Mouse (Mus musculus): ENCODE data around the gene Nme2. TPM values are rescaled to one million over a fixed set of nuclear protein-coding genes. Genes with fewer than 3 reads are reported as not detected.
A peak's percentile ranks its signal among the peaks of the same experiment; 100 is the strongest.

Gene Nme2
- polyA plus RNA-seq, 1 experiment from 2014 or later = 157 TPM

DNA sequence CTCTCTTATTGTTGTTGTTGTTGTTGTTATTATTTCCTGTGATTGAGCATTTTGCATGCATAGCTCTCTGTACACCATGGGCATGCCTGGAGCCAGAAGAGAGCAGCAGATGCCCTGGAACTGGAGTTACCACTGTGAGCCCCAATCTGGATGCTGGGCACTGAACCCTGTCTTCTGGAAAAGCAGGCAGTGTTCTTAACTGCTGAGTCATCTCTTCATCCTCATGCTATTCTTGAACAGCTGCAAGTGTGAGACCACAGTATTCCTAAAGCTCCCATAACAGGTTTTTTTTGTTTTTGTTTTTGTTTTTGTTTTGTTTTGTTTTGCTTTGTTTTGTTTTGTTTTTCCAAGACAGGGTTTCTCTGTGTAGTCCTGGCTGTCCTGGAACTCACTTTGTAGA is 30.2 kb upstream of the Nme2 start:
- no peaks in the 10 kb centered on the region for H3K4me1 ChIP-seq
- no peaks in the 10 kb centered on the region for H3K27me3 ChIP-seq (replicated peaks; ENCODE audit: low read depth, poor library complexity, severe bottlenecking)
- no peak overlapping the region for H3K27ac ChIP-seq (replicated peaks)
- H3K9me3 ChIP-seq = no peaks in the 10 kb centered on the region
- H3K4me3 ChIP-seq = no peak overlapping the region
- DNase-seq (ENCODE audit: low spot score) = no peak
- no peaks in the 10 kb centered on the region for H3K36me3 ChIP-seq (replicated peaks)

DNA sequence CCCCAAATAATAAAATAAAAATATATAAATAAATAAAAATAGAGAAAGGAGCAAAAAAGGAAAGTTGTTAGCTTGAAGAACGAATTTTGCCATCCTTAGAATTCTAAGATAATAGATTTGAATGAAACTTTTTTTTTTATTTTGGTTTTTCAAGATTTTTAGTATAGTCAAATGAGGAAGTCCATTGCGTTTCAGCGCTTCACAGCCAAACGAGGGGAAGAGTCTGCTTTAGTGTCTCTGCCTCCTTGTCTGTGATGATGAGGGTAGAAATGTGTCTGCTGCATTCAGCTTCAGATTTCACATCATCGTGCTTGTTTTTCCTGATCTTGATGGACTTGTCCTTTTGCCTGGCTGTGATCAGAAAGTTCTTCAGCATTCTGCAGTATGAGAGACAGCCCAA is 29.2 kb upstream of the Nme2 start:
- no peaks in the 10 kb centered on the region for H3K36me3 ChIP-seq (replicated peaks)
- H3K4me1 ChIP-seq = no peaks in the 10 kb centered on the region
- WGBS = 87% methylated on average over 5 of the region's 5 CpGs
- H3K4me3 ChIP-seq = no peak overlapping the region
- no peak for DNase-seq (ENCODE audit: low spot score)
- no peaks in the 10 kb centered on the region for H3K27me3 ChIP-seq (replicated peaks; ENCODE audit: low read depth, poor library complexity, severe bottlenecking)
- H3K9me3 ChIP-seq = no peaks in the 10 kb centered on the region
- H3K27ac ChIP-seq (replicated peaks) = no peak overlapping the region

DNA sequence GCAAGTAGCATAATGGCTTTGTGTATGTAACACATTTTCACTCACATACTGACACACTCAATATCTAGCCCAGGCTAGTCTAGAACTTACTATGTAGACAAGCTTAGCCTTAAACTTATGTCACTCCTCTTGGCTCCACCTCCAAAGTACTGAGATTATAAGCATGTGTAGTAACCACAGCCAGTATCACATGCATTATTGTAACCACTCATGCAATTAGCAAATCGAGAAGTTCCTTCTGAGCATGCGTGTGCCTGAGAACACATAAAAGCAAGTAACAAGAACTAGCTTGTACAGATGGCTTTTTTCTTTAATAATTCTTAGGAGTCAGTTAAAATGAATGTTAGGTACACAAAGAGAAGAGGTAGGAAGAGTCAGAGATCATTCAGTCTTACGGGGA is 28.6 kb upstream of the Nme2 start:
- Histone ChIP-seq H3K9me3 (no peaks in the 10 kb centered on the region), H3K27ac (replicated peaks) (no peak overlapping the region), H3K27me3 (replicated peaks; ENCODE audit: low read depth, poor library complexity, severe bottlenecking) (no peaks in the 10 kb centered on the region), H3K4me3 (no peak overlapping the region), H3K4me1 (no peaks in the 10 kb centered on the region), H3K36me3 (replicated peaks) (no peaks in the 10 kb centered on the region)
- WGBS = 93% methylated on average over 3 of the region's 3 CpGs
- no peak for DNase-seq (ENCODE audit: low spot score)

DNA sequence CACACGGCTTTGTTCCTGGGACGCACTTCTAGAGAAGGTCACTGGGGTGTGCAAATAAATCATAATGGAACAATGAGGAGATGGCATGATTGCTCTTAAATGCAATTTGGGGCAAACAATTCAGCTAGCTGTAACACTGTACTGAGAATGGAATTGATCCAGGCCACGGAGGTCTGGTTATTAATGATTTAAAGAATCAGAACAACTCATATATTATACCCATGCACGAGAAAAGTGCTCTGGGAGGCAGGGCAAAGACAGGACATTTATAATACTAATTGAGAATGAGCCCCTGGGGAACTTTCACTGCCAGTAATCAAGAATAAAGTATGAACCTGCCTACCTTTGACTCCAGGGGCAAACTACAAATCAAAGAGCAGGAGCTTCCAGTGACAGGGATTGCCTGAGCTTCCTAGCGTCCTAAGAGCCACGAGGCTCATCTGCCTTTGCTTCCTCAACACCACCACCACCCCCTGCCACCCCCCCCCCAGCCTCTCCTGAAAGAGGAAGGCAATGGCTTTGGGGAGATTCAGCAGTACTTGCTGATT is 23.5 kb upstream of the Nme2 start:
- DNase-seq (ENCODE audit: low spot score) = no peak
- Histone ChIP-seq H3K4me3 (no peak overlapping the region), H3K4me1 (peaks cover 6% of the 10 kb centered on the region), H3K27ac (replicated peaks) (no peak overlapping the region), H3K36me3 (replicated peaks) (no peaks in the 10 kb centered on the region), H3K9me3 (no peaks in the 10 kb centered on the region), H3K27me3 (replicated peaks; ENCODE audit: low read depth, poor library complexity, severe bottlenecking) (no peaks in the 10 kb centered on the region)
- WGBS = 64% methylated on average over 6 of the region's 6 CpGs

DNA sequence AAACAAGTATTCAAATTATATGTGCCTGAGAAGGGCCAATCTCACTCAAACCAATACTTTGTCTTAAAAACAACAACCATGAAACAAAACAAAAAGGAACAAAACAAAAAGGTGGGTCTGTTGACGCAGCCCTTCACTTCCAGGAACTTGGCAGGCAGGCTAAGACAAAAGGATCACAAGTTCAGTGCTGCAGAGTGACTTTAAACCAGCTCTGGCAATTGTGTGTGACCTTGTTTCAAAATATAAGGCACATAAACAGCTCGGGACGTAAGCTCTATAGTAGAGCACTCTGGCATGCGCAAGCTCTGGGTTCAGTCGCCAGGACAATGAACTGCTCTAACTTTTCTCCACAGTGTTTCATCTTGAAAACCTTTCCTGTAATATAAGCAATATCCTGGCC is 16.9 kb upstream of the Nme2 start:
- Histone ChIP-seq H3K27me3 (replicated peaks; ENCODE audit: low read depth, poor library complexity, severe bottlenecking) (no peaks in the 10 kb centered on the region), H3K36me3 (replicated peaks) (no peaks in the 10 kb centered on the region), H3K4me3 (no peak overlapping the region), H3K4me1 (peaks cover 17% of the 10 kb centered on the region), H3K27ac (replicated peaks) (no peak overlapping the region), H3K9me3 (no peaks in the 10 kb centered on the region)
- DNase-seq (ENCODE audit: low spot score) = peak; percentile 2
- WGBS = 92% methylated on average over 5 of the region's 5 CpGs

DNA sequence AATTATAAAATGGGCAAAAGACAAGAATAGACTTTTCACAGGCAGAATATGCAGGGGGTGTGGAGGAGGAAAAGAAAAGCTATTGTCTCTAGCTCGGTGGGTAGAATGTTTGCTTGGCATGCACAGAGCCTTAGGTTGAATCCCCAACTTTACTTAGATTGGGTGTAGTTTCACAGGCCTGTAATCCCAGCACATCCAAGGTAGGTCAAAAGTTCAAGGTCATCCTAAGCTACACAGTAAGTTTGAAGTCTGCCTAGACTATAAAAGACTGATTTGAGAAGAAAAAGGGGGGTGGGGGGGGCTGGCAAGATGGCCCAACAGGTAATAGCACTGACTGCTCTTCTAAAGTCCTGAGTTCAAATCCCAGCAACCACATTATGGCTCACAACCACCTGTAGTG is 13.7 kb upstream of the Nme2 start:
- peaks cover 15% of the 10 kb centered on the region for H3K36me3 ChIP-seq (replicated peaks)
- H3K4me3 ChIP-seq = no peak overlapping the region
- H3K4me1 ChIP-seq = peaks cover 20% of the 10 kb centered on the region
- no peaks in the 10 kb centered on the region for H3K27me3 ChIP-seq (replicated peaks; ENCODE audit: low read depth, poor library complexity, severe bottlenecking)
- no peak overlapping the region for H3K27ac ChIP-seq (replicated peaks)
- DNase-seq (ENCODE audit: low spot score) = no peak
- 76% methylated on average over 1 of the region's 1 CpGs for WGBS
- no peaks in the 10 kb centered on the region for H3K9me3 ChIP-seq

DNA sequence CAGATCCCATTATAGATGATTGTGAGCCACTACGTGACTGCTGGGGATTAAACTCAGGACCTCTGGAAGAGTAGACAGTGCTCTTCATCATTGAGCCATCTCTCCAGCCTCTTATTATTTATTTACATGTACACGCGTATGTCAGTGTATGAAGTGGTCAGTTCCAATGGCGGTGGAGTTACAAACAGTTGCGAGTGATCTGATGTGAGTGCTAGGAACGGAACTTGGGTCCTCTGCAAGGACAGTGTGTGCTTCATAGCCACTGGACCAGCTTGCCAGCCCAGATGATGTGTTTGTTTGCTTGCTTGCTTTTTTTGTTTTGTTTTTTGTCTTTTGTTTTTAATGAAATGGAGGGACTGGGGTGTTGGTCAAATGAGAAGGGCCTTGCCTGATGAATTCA is 13.1 kb upstream of the Nme2 start:
- peaks cover 21% of the 10 kb centered on the region for H3K36me3 ChIP-seq (replicated peaks)
- no peak overlapping the region for H3K27ac ChIP-seq (replicated peaks)
- H3K9me3 ChIP-seq = no peaks in the 10 kb centered on the region
- WGBS = 93% methylated on average over 6 of the region's 6 CpGs
- DNase-seq (ENCODE audit: low spot score) = peak; percentile 6
- peak overlapping the region; percentile 86; the same call in 1 of the 2 replicates for H3K4me3 ChIP-seq
- H3K4me1 ChIP-seq = peaks cover 20% of the 10 kb centered on the region
- H3K27me3 ChIP-seq (replicated peaks; ENCODE audit: low read depth, poor library complexity, severe bottlenecking) = no peaks in the 10 kb centered on the region

DNA sequence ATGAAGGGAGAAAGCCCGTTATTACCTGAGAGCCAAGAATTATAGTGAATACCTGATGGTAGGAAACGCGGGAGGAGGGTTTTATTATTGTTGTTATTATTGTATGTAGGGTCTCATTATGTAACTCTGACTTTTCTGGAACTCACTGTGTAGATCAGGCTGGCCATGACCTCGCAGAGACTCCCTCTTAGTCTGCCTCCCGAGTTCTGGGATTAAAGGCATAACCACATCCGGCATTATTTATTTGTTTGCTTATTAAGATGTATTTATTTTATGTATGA is 12.7 kb upstream of the Nme2 start:
- Histone ChIP-seq H3K4me1 (peaks cover 20% of the 10 kb centered on the region), H3K27ac (replicated peaks) (peak overlapping the region; percentile 92), H3K27me3 (replicated peaks; ENCODE audit: low read depth, poor library complexity, severe bottlenecking) (no peaks in the 10 kb centered on the region), H3K36me3 (replicated peaks) (peaks cover 25% of the 10 kb centered on the region), H3K9me3 (no peaks in the 10 kb centered on the region), H3K4me3 (peak overlapping the region; percentile 86)
- WGBS = 52% methylated on average over 6 of the region's 6 CpGs
- DNase-seq (ENCODE audit: low spot score) = no peak

DNA sequence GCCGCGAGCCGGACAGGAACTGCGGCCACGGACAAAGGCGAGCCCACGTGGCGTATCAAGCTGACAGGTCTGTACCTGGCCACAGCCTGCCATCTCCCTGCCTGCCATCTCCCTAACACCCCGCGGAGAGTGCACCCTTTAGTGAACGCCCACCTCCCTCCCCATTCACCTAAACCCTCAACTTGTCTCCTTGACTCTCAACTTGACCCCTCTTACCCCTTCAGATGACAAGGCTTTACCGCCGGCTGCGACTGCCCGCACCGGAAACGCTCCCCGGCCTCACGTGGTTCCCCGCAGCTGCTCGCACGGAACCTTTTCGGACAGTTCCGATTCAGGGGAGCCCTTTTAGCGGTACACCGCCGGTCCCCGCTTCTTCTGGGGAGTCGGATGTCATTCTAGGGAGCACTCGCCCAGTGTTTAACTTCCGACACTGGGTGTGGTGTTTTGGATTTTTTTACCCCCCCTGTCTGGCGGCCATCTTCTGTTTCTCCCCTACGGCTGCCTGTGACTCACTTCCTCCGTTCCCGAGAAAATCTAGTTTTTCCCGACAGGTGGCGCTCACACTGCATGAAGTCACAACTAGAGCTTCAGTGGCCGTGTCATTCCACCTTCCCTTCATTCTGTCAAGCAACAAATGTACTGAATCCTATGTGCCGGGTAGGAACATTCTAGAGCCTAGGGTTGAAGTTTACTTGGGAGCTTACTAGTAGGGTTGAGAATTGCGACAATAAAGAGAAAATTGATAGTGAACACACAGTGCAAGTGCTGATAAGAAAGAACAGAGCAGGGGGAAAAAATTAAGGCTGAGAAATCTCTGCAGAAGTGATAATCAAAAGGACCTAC is 12.2 kb upstream of the Nme2 start, which contains the start of the genes Gm20390 and Nme1:
Gm20390 (minus strand) TSS at position 289 of the 843 bp plus-strand sequence.
Nme1 (minus strand) TSS at position 517 of the 843 bp plus-strand sequence.
- Histone ChIP-seq H3K27me3 (replicated peaks; ENCODE audit: low read depth, poor library complexity, severe bottlenecking) (no peaks in the 10 kb centered on the region), H3K9me3 (no peaks in the 10 kb centered on the region), H3K27ac (replicated peaks) (peak within 1 kb of the TSS; percentile 92), H3K36me3 (replicated peaks) (peaks cover 31% of the 10 kb centered on the region), H3K4me1 (peaks cover 20% of the 10 kb centered on the region), H3K4me3 (peak within 1 kb of the TSS; percentile 86)
- under 1% methylated on average over 40 of the region's 40 CpGs for WGBS
- peak; percentile 97 for DNase-seq (ENCODE audit: low spot score)

DNA sequence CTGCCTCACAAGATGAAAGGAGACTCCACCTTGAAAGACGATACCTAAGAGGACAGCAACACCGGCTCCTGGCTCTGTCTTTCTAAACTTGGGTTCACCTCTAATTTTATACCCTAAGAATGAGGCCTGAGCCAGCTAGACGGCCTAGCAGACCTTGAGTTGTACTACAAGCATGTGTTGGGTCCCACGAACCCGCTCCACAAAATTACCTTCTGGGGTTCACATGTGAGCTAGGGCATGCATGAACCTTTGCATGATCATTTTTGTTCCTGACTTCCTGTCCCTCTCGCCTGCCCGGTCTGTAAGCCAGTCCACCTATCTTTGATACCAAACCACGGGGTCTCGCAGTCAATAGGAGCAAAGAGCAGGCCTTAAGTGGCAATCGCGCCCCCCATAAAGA is 11.3 kb upstream of the Nme2 start:
- WGBS = 4% methylated on average over 11 of the region's 11 CpGs
- Histone ChIP-seq H3K27me3 (replicated peaks; ENCODE audit: low read depth, poor library complexity, severe bottlenecking) (no peaks in the 10 kb centered on the region), H3K4me1 (peaks cover 20% of the 10 kb centered on the region), H3K27ac (replicated peaks) (peak overlapping the region; percentile 92), H3K9me3 (no peaks in the 10 kb centered on the region), H3K4me3 (peak overlapping the region; percentile 86), H3K36me3 (replicated peaks) (peaks cover 39% of the 10 kb centered on the region)
- DNase-seq (ENCODE audit: low spot score) = peak; percentile 43

DNA sequence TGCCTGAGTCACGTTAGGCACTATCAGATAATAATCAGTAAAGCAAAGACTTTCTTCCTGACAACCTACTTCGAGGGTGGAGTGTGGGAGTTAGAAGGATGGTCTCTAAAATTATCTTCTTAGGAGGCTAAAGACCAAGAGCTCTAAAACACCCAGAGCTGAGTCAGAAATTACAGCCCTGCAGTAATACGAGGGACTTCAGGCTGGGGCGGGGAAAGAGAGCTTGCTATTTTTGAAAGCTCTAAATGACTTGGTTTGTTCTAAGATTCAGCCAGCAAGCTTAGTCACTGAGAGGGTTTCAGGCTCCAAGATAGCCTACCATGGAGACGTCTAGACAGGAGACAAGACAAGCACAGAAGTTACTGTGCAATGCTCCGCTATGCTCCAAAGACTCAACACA is 9.3 kb upstream of the Nme2 start:
- Histone ChIP-seq H3K9me3 (no peaks in the 10 kb centered on the region), H3K36me3 (replicated peaks) (peaks cover 59% of the 10 kb centered on the region), H3K4me3 (no peak overlapping the region), H3K4me1 (peaks cover 20% of the 10 kb centered on the region), H3K27me3 (replicated peaks; ENCODE audit: low read depth, poor library complexity, severe bottlenecking) (no peaks in the 10 kb centered on the region), H3K27ac (replicated peaks) (no peak overlapping the region)
- DNase-seq (ENCODE audit: low spot score) = no peak
- WGBS = 92% methylated on average over 6 of the region's 6 CpGs

DNA sequence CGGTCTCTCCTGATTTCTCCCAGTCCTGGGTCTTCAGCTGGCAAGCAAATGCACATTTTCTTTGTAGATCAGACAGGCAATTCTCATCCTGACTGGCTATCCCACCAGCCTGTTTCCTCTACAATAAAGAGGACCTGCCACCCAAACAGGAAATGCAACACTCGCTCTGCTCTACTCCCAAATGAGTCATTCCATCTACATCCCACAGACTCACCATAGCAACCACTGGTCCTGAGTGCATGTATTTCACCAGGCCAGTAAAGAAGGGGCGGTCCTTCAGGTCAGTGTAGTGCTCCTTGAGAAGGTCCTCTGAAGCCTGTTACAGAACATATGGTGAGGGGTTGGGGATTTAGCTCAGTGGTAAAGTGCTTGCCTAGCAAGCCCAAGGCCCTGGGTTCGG is 7.0 kb upstream of the Nme2 start:
- WGBS = 90% methylated on average over 4 of the region's 4 CpGs
- no peak overlapping the region for H3K27ac ChIP-seq (replicated peaks)
- H3K4me3 ChIP-seq = no peak overlapping the region
- peaks cover 83% of the 10 kb centered on the region for H3K36me3 ChIP-seq (replicated peaks)
- no peaks in the 10 kb centered on the region for H3K9me3 ChIP-seq
- peak; percentile 4 for DNase-seq (ENCODE audit: low spot score)
- H3K4me1 ChIP-seq = peaks cover 8% of the 10 kb centered on the region
- H3K27me3 ChIP-seq (replicated peaks; ENCODE audit: low read depth, poor library complexity, severe bottlenecking) = no peaks in the 10 kb centered on the region

DNA sequence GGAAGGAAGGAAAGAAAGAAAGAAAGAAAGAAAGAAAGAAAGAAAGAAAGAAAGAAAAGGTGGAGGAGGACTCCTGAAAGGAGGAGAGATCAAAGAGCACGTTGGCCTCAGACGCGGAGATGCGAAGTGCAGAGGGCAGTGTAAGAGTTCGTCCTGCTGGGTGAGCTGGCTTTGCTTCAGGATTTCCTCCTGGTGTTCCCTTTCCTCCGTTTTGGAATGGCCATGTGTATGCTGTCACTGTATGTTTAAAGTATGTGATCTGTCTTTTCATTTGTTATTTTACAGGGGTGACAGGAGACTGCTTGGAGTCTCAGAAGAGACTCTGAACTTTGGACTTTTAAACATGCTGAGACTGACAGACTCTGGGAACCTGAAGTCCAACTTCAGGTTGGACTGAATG is 5.4 kb upstream of the Nme2 start:
- WGBS = 94% methylated on average over 6 of the region's 6 CpGs
- H3K27ac ChIP-seq (replicated peaks) = no peak overlapping the region
- H3K9me3 ChIP-seq = no peaks in the 10 kb centered on the region
- H3K27me3 ChIP-seq (replicated peaks; ENCODE audit: low read depth, poor library complexity, severe bottlenecking) = no peaks in the 10 kb centered on the region
- peaks cover 8% of the 10 kb centered on the region for H3K4me1 ChIP-seq
- H3K36me3 ChIP-seq (replicated peaks) = peaks cover 95% of the 10 kb centered on the region
- DNase-seq (ENCODE audit: low spot score) = no peak
- H3K4me3 ChIP-seq = no peak overlapping the region

Measured in embryonic facial prominence, embryonic 10.5 days (tissue).